Mouse (Mus musculus) heart, adult 2 months (tissue): Measurements from ENCODE around the gene Hrh1. TPM values are rescaled to one million over a fixed set of nuclear protein-coding genes. Genes with fewer than 3 reads are reported as not detected.
"Not testable (repeated sequence)": the region's sequence is repeated elsewhere in the genome, so short reads cannot be mapped to it uniquely, and the experiment has no call there.

Experiments used
- DNase-seq, 2 experiments: peaks; one replicate each; pipeline ENCODE4 v3.0.0; 2021
- H3K27ac ChIP-seq: fragments of 200-600 bp; 2 replicates; pipeline ENCODE4 v1.8.1; 2022
- H3K27me3 ChIP-seq: fragments of 200-500 bp; 2 replicates; pipeline ENCODE4 v1.6.1; 2012; ENCODE audit warnings: mild to moderate bottlenecking, low read length, inconsistent platforms, mixed read lengths; ENCODE audit not compliant: control insufficient read depth, insufficient read depth
- H3K36me3 ChIP-seq: fragments of 200-500 bp; 2 replicates; pipeline ENCODE4 v1.6.1; 2012; ENCODE audit warnings: low read length, inconsistent platforms; ENCODE audit not compliant: control insufficient read depth, insufficient read depth
- H3K4me1 ChIP-seq: fragments of 200-500 bp; 2 replicates; pipeline ENCODE4 v1.6.1; 2011; ENCODE audit warnings: low read length; ENCODE audit not compliant: control insufficient read depth, insufficient read depth
- H3K4me3 ChIP-seq: fragments of 200-600 bp; 2 replicates; pipeline ENCODE4 v1.8.1; 2022
- H3K79me2 ChIP-seq: fragments of 200-500 bp; replicated peaks from 2 replicates; pipeline ENCODE4 v1.6.1; 2012; ENCODE audit warnings: mild to moderate bottlenecking, inconsistent platforms, low read length, moderate library complexity, mixed read lengths; ENCODE audit not compliant: control insufficient read depth, insufficient read depth
- H3K9ac ChIP-seq: fragments of 200-500 bp; 2 replicates; pipeline ENCODE4 v1.6.1; 2012; ENCODE audit warnings: low read depth, mild to moderate bottlenecking, control low read depth, inconsistent platforms, low read length, mixed read lengths
- CTCF ChIP-seq: fragments of 200-600 bp; IDR thresholded peaks from 2 replicates; pipeline ENCODE4 v1.8.1; 2022; ENCODE audit warnings: antibody characterized with exemption, mild to moderate bottlenecking, moderate library complexity
- EP300 ChIP-seq: fragments of 200-500 bp; IDR thresholded peaks from 2 replicates; pipeline ENCODE4 v1.6.1; 2011; ENCODE audit warnings: low read depth, low read length, control low read depth; ENCODE audit not compliant: insufficient read depth
- POLR2A ChIP-seq: fragments of 200-500 bp; IDR thresholded peaks from 2 replicates; pipeline ENCODE4 v1.6.1; 2011; ENCODE audit warnings: mild to moderate bottlenecking, low read depth, low read length, control low read depth; ENCODE audit not compliant: insufficient read depth
- WGBS: fragments of 180-500 bp; shearing (Covaris S2); methylation state at CpG from one replicate; pipeline ENCODE4 v1.1.7; 2018; 5-methylcytosine and 5-hydroxymethylcytosine counted together
- intact Hi-C: fragments of 180-260 bp; cut with DNase I; formaldehyde crosslinking; loops from one replicate; pipeline ENCODE4 v1.15.1; 2025
- polyA plus RNA-seq: library from polyadenylated mRNA; depleted of rRNA; stranded (reverse); fragments of >200 nt; gene quantifications from 2 replicates; pipeline ENCODE4 v1.2.3, GENCODE M21; 2012
- total RNA-seq, 2 experiments: library from RNA; stranded (reverse); gene quantifications; 2 replicates each; pipeline ENCODE4 v1.2.3; 2021

Hrh1 gene
- total and polyA plus RNA-seq, 3 experiments = 0.20 to 0.47 (median 0.36) TPM

GRCm38 (mm10) chr6:114473541-114473940, 75.8 kb downstream of the Hrh1 start:
- intact Hi-C loops = no loop called here
- no peaks in the 10 kb centered on the region for H3K79me2 ChIP-seq
- TF ChIP-seq EP300 (no peak), CTCF (no peak), POLR2A (no peak)
- no peak overlapping the region for H3K27ac ChIP-seq
- H3K4me3 ChIP-seq = no peak overlapping the region
- WGBS = 59% methylated on average over 5 of the region's 5 CpGs
- H3K9ac ChIP-seq = no peak overlapping the region
- H3K36me3 ChIP-seq = no peaks in the 10 kb centered on the region
- DNase-seq = no peak
- peaks cover 1% of the 10 kb centered on the region; the same call in 1 of the 2 replicates for H3K27me3 ChIP-seq
- no peaks in the 10 kb centered on the region for H3K4me1 ChIP-seq

GRCm38 (mm10) chr6:114474059-114474458, 76.3 kb downstream of the Hrh1 start:
- intact Hi-C loops = no loop called here
- no peak overlapping the region for H3K27ac ChIP-seq
- TF ChIP-seq CTCF (no peak), EP300 (no peak), POLR2A (no peak)
- no peak overlapping the region for H3K9ac ChIP-seq
- no peak for DNase-seq
- H3K36me3 ChIP-seq = no peaks in the 10 kb centered on the region
- H3K4me1 ChIP-seq = no peaks in the 10 kb centered on the region; the same call in 1 of the 2 replicates
- H3K27me3 ChIP-seq = peaks cover 1% of the 10 kb centered on the region; the same call in 1 of the 2 replicates
- WGBS = 74% methylated on average over 3 of the region's 3 CpGs
- no peaks in the 10 kb centered on the region for H3K79me2 ChIP-seq
- no peak overlapping the region for H3K4me3 ChIP-seq

GRCm38 (mm10) chr6:114474911-114475310, 77.2 kb downstream of the Hrh1 start:
- Histone ChIP-seq H3K27me3 (peaks cover 1% of the 10 kb centered on the region; the same call in 1 of the 2 replicates), H3K79me2 (no peaks in the 10 kb centered on the region), H3K36me3 (no peaks in the 10 kb centered on the region), H3K27ac (no peak overlapping the region), H3K4me1 (peaks cover 4% of the 10 kb centered on the region; the same call in 1 of the 2 replicates), H3K4me3 (no peak overlapping the region), H3K9ac (no peak overlapping the region)
- TF ChIP-seq EP300 = no peak
- no peak for TF ChIP-seq POLR2A
- no peak for TF ChIP-seq CTCF
- DNase-seq = no peak
- intact Hi-C loops = no loop called here
- WGBS = 85% methylated on average over 4 of the region's 4 CpGs

DNA sequence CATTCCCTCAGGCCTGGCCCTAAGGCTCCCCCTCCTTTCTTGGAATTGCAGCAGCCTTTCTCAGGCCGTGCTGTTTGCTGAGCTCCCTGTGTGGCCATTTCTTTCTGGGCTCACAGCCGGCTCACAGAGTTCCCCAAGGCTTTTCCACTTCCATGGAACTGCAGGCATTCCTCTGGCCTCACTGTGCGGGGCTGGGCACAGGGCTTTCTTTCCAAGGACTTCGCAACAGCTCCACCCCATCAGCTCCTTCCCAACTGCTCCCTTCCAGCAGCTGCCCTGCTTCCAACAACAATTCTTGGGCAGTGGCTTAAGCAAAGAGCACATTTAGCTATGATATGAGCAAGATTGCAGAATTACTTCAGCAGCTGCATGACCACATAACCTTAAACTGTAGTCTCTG, 81.0 kb downstream of the Hrh1 start:
- Histone ChIP-seq H3K36me3 (no peaks in the 10 kb centered on the region), H3K9ac (no peak overlapping the region), H3K4me1 (peaks cover 4% of the 10 kb centered on the region; the same call in 1 of the 2 replicates), H3K4me3 (no peak overlapping the region), H3K27ac (no peak overlapping the region), H3K27me3 (no peaks in the 10 kb centered on the region), H3K79me2 (no peaks in the 10 kb centered on the region)
- WGBS = 39% methylated on average over 4 of the region's 4 CpGs
- intact Hi-C loops = no loop called here
- 0 out of 2 replicates have a peak, but pooled peaks have one; percentile 28 for TF ChIP-seq EP300
- TF ChIP-seq CTCF = no peak
- TF ChIP-seq POLR2A = no peak
- DNase-seq = peak; percentile 70 to 82

GRCm38 (mm10) chr6:114479644-114480410, 82.1 kb downstream of the Hrh1 start:
- WGBS = 87% methylated on average over 16 of the region's 16 CpGs
- H3K27ac ChIP-seq = no peak overlapping the region
- intact Hi-C loops = no loop called here
- H3K79me2 ChIP-seq = no peaks in the 10 kb centered on the region
- no peaks in the 10 kb centered on the region for H3K36me3 ChIP-seq
- no peak overlapping the region for H3K9ac ChIP-seq
- no peaks in the 10 kb centered on the region for H3K27me3 ChIP-seq
- TF ChIP-seq CTCF = peak; percentile 27; the same call in 1 of the 2 replicates
- TF ChIP-seq POLR2A = no peak
- no peak for TF ChIP-seq EP300
- H3K4me1 ChIP-seq = peaks cover 4% of the 10 kb centered on the region; the same call in 1 of the 2 replicates
- no peak overlapping the region for H3K4me3 ChIP-seq
- no peak for DNase-seq

GRCm38 (mm10) chr6:114489371-114489770, 91.6 kb downstream of the Hrh1 start:
- TF ChIP-seq POLR2A = no peak
- H3K36me3 ChIP-seq = no peaks in the 10 kb centered on the region
- 80% methylated on average over 3 of the region's 3 CpGs for WGBS

DNA sequence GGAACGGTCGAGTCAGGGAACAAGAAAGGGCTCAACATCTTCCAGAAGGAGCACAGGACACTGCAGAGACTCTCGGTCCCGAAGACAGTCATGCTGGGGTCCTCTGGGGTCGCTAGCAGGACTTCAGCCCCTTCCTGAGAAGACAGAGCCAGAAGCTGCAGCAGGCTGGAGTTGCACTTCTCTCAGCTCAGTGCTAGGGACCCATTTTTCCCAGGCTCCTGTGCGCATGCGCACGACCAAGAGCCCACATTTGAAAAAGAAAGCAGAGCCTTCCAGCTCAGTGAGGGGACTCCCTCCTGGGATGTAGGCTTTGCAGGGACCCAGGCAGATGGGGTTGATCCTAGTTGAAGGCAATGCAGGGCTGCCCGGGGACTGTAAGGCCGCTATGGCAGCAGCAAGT, 94.9 kb downstream of the Hrh1 start:
- H3K27me3 ChIP-seq, H3K36me3 ChIP-seq, H3K79me2 ChIP-seq, intact Hi-C loops, H3K4me3 ChIP-seq, DNase-seq, H3K9ac ChIP-seq, H3K27ac ChIP-seq, H3K4me1 ChIP-seq: not testable (repeated sequence)
- 56% methylated on average over 10 of the region's 10 CpGs for WGBS

More at GRCm38 (mm10) chr6:114489371-114489770, 91.6 kb downstream of the Hrh1 start:
- Histone ChIP-seq H3K4me3 (no peak overlapping the region), H3K79me2 (no peaks in the 10 kb centered on the region), H3K9ac (no peak overlapping the region), H3K27ac (no peak overlapping the region), H3K27me3 (no peaks in the 10 kb centered on the region), H3K4me1 (no peaks in the 10 kb centered on the region)
- DNase-seq = no peak
- intact Hi-C loops = no loop called here

GRCm38 (mm10) chr6:114494987-114495386, 97.3 kb downstream of the Hrh1 start:
- H3K9ac ChIP-seq = not testable (repeated sequence)

GRCm38 (mm10) chr6:114514038-114514437, 116.3 kb downstream of the Hrh1 start:
- H3K4me3 ChIP-seq, DNase-seq, H3K27me3 ChIP-seq, H3K79me2 ChIP-seq, H3K4me1 ChIP-seq, intact Hi-C loops, H3K36me3 ChIP-seq, H3K9ac ChIP-seq, H3K27ac ChIP-seq: not testable (repeated sequence)
- WGBS = 22% methylated on average over 16 of the region's 17 CpGs

More at GRCm38 (mm10) chr6:114494987-114495386, 97.3 kb downstream of the Hrh1 start:
- H3K4me1 ChIP-seq, H3K27me3 ChIP-seq, H3K27ac ChIP-seq, intact Hi-C loops, H3K79me2 ChIP-seq, H3K4me3 ChIP-seq, H3K36me3 ChIP-seq: not testable (repeated sequence)
- peak in 1 of 2 experiments; percentile 24 for DNase-seq
- WGBS = 32% methylated on average over 11 of the region's 12 CpGs
